Mouse (Mus musculus): ENCODE results near the gene Foxj1. TPM values are rescaled to one million over a fixed set of nuclear protein-coding genes. Genes with fewer than 3 reads are reported as not detected.
"Not testable (repeated sequence)": the region's sequence is repeated elsewhere in the genome, so short reads cannot be mapped to it uniquely, and the experiment has no call there.

Foxj1 gene
- polyA plus RNA-seq, 1 experiment, result 0.08 TPM

DNA sequence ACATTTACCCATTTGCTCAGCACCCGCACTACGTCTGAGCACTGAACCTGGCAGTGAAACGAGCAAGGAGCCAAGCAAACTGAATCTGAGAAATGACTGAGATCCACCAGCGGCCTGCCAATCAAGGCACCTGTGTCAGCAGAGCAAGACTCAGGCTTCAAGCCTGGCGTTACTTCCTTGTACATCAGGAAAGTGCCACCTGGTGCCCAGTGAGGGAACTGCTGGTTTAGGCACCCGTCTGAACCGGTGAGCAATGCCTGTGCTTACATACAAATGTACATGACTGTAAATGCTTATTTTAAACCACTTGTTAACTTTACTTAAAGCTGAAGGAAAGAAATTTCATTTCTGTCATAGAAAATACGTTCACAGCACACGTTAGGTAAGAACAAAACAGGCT, 32.9 kb upstream of the Foxj1 start:
- TF ChIP-seq TCF12 (IDR thresholded peaks at IDR 0.05; ENCODE audit: insufficient read depth, poor library complexity, severe bottlenecking), result no peak
- TF ChIP-seq USF1 (IDR thresholded peaks at IDR 0.05; ENCODE audit: low read depth), result no peak
- no peak for TF ChIP-seq REST (IDR thresholded peaks at IDR 0.05; ENCODE audit: insufficient read depth, insufficient read length)
- no peak for TF ChIP-seq E2F4 (IDR thresholded peaks at IDR 0.05; ENCODE audit: insufficient read depth)
- no peak for TF ChIP-seq MYOG (IDR thresholded peaks at IDR 0.05; ENCODE audit: control insufficient read depth in 1 of 3, insufficient read depth in 1 of 3, insufficient read length in 2 of 3, low read depth in 2 of 3)
- no peak for TF ChIP-seq POLR2A (IDR thresholded peaks at IDR 0.05; ENCODE audit: insufficient read length, low read depth)
- no peak for TF ChIP-seq POLR2AphosphoS2 (IDR thresholded peaks at IDR 0.05; ENCODE audit: insufficient read length, low read depth)
- no peak for TF ChIP-seq MAX (IDR thresholded peaks at IDR 0.05; ENCODE audit: low read depth)
- TF ChIP-seq TCF3 (IDR thresholded peaks at IDR 0.05; ENCODE audit: insufficient read length, low read depth), result no peak
- TF ChIP-seq CEBPB (IDR thresholded peaks at IDR 0.05; ENCODE audit: insufficient read depth, poor library complexity, severe bottlenecking), result no peak
- TF ChIP-seq MYOD1 (IDR thresholded peaks at IDR 0.05; ENCODE audit: control insufficient read depth in 1 of 3, insufficient read length in 2 of 3, low read depth in 2 of 3), result no peak
- TF ChIP-seq SRF (IDR thresholded peaks at IDR 0.05; ENCODE audit: control insufficient read depth, insufficient read length, low read depth), result no peak
- H3K79me2 ChIP-seq (ENCODE audit: control insufficient read depth, insufficient read depth), result no peaks in the 10 kb centered on the region
- H3K27me3 ChIP-seq (ENCODE audit: control insufficient read depth, insufficient read depth, insufficient read length), result no peaks in the 10 kb centered on the region
- H3K4me3 ChIP-seq, result no peak overlapping the region
- no peak overlapping the region for H3K4me2 ChIP-seq (ENCODE audit: low read depth)
- H3K36me3 ChIP-seq (ENCODE audit: control insufficient read depth, insufficient read depth), result no peaks in the 10 kb centered on the region
- H3ac ChIP-seq (ENCODE audit: control insufficient read depth, insufficient read length), result no peak overlapping the region

DNA sequence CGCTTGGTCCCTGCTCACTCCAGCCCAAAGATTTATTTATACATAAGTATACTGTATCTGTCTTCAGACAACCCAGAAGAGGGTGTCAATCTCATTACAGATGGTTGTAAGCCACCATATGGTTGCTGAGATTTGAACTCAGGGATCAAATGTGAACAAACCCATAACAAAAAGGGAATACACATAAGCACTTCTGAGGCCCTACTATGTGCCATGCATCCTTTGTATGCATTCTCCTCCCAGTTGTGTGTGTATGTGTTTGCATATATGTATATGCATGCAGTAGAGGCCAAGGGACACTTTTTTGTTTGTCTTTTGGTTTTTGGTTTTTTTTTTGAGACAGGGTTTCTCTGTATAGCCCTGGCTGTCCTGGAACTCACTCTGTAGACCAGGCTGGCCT, 31.4 kb upstream of the Foxj1 start:
- Histone ChIP-seq H3K4me3 (no peak overlapping the region), H3K36me3 (ENCODE audit: control insufficient read depth, insufficient read depth) (no peaks in the 10 kb centered on the region), H3K27me3 (ENCODE audit: control insufficient read depth, insufficient read depth, insufficient read length) (no peaks in the 10 kb centered on the region), H3K79me2 (ENCODE audit: control insufficient read depth, insufficient read depth) (no peaks in the 10 kb centered on the region), H3ac (ENCODE audit: control insufficient read depth, insufficient read length) (no peak overlapping the region), H3K4me2 (ENCODE audit: low read depth) (no peak overlapping the region)
- TF ChIP-seq USF1 (IDR thresholded peaks at IDR 0.05; ENCODE audit: low read depth) (no peak), MYOD1 (IDR thresholded peaks at IDR 0.05; ENCODE audit: control insufficient read depth in 1 of 3, insufficient read length in 2 of 3, low read depth in 2 of 3) (no peak), CEBPB (IDR thresholded peaks at IDR 0.05; ENCODE audit: insufficient read depth, poor library complexity, severe bottlenecking) (no peak), E2F4 (IDR thresholded peaks at IDR 0.05; ENCODE audit: insufficient read depth) (no peak), TCF12 (IDR thresholded peaks at IDR 0.05; ENCODE audit: insufficient read depth, poor library complexity, severe bottlenecking) (no peak), MYOG (IDR thresholded peaks at IDR 0.05; ENCODE audit: control insufficient read depth in 1 of 3, insufficient read depth in 1 of 3, insufficient read length in 2 of 3, low read depth in 2 of 3) (no peak)

DNA sequence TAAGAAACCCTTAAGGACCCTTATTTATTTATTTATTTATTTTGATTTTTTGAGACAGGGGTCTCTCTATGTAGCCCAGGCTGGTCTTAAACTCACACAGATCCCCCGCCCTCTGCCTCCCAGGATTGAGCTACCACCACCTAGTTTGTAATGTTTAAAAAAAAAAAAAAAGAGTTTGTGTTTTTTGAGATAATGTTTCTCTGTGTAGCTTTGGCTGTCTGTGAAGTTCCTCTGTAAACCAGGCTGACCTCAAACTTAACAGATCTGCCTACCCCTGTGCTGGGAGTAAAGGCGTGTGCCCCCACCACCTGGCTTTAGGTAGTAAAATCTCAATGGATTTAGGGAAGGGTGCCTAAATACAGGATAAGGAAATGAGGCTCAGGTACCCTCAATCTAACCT, 30.9 kb upstream of the Foxj1 start:
- H3ac ChIP-seq (ENCODE audit: control insufficient read depth, insufficient read length), result no peak overlapping the region
- no peaks in the 10 kb centered on the region for H3K36me3 ChIP-seq (ENCODE audit: control insufficient read depth, insufficient read depth)
- TF ChIP-seq USF1 (IDR thresholded peaks at IDR 0.05; ENCODE audit: low read depth), result no peak
- TF ChIP-seq TCF3 (IDR thresholded peaks at IDR 0.05; ENCODE audit: insufficient read length, low read depth), result no peak
- TF ChIP-seq TCF12 (IDR thresholded peaks at IDR 0.05; ENCODE audit: insufficient read depth, poor library complexity, severe bottlenecking), result no peak
- TF ChIP-seq POLR2AphosphoS2 (IDR thresholded peaks at IDR 0.05; ENCODE audit: insufficient read length, low read depth), result no peak
- TF ChIP-seq REST (IDR thresholded peaks at IDR 0.05; ENCODE audit: insufficient read depth, insufficient read length), result no peak
- no peak for TF ChIP-seq MAX (IDR thresholded peaks at IDR 0.05; ENCODE audit: low read depth)
- TF ChIP-seq MYOG (IDR thresholded peaks at IDR 0.05; ENCODE audit: control insufficient read depth in 1 of 3, insufficient read depth in 1 of 3, insufficient read length in 2 of 3, low read depth in 2 of 3), result no peak
- no peak for TF ChIP-seq SRF (IDR thresholded peaks at IDR 0.05; ENCODE audit: control insufficient read depth, insufficient read length, low read depth)
- H3K27me3 ChIP-seq (ENCODE audit: control insufficient read depth, insufficient read depth, insufficient read length), result no peaks in the 10 kb centered on the region
- no peaks in the 10 kb centered on the region for H3K79me2 ChIP-seq (ENCODE audit: control insufficient read depth, insufficient read depth)
- no peak overlapping the region for H3K4me3 ChIP-seq
- H3K4me2 ChIP-seq (ENCODE audit: low read depth), result no peak overlapping the region

DNA sequence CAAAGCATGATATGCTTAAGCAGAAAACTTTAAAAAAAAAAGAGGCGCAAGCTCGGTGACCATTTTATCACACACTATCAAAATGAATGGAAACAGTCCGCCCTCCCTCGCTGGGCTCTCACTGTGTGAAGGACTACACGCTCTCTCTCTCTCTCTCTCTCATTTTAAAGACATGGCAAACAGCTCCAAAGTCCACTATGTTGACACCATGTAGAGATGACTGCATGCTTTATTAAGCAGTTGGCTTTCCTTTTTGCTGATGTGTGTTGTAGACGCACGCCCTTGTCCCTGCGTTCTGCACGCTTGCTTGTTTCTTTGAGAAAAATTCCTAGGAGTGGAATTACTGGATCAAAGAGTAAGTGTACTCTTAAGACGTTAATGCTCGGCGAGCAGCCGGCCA, 30.2 kb upstream of the Foxj1 start:
- TF ChIP-seq TCF3 (IDR thresholded peaks at IDR 0.05; ENCODE audit: insufficient read length, low read depth), result no peak
- TF ChIP-seq USF1 (IDR thresholded peaks at IDR 0.05; ENCODE audit: low read depth), result no peak
- no peak for TF ChIP-seq POLR2A (IDR thresholded peaks at IDR 0.05; ENCODE audit: insufficient read length, low read depth)
- TF ChIP-seq MAX (IDR thresholded peaks at IDR 0.05; ENCODE audit: low read depth), result no peak
- TF ChIP-seq REST (IDR thresholded peaks at IDR 0.05; ENCODE audit: insufficient read depth, insufficient read length), result no peak
- no peaks in the 10 kb centered on the region for H3K27me3 ChIP-seq (ENCODE audit: control insufficient read depth, insufficient read depth, insufficient read length)
- no peak overlapping the region for H3K4me2 ChIP-seq (ENCODE audit: low read depth)

GRCm38 (mm10) chr11:116362015-116362414, 26.8 kb upstream of the Foxj1 start:
- TF ChIP-seq MAX (IDR thresholded peaks at IDR 0.05; ENCODE audit: low read depth) (no peak), E2F4 (IDR thresholded peaks at IDR 0.05; ENCODE audit: insufficient read depth) (no peak), TCF3 (IDR thresholded peaks at IDR 0.05; ENCODE audit: insufficient read length, low read depth) (no peak), TCF12 (IDR thresholded peaks at IDR 0.05; ENCODE audit: insufficient read depth, poor library complexity, severe bottlenecking) (no peak), USF1 (IDR thresholded peaks at IDR 0.05; ENCODE audit: low read depth) (no peak), MYOG (IDR thresholded peaks at IDR 0.05; ENCODE audit: control insufficient read depth in 1 of 3, insufficient read depth in 1 of 3, insufficient read length in 2 of 3, low read depth in 2 of 3) (no peak), REST (IDR thresholded peaks at IDR 0.05; ENCODE audit: insufficient read depth, insufficient read length) (no peak), POLR2AphosphoS2 (IDR thresholded peaks at IDR 0.05; ENCODE audit: insufficient read length, low read depth) (no peak), POLR2A (IDR thresholded peaks at IDR 0.05; ENCODE audit: insufficient read length, low read depth) (no peak), MYOD1 (IDR thresholded peaks at IDR 0.05; ENCODE audit: control insufficient read depth in 1 of 3, insufficient read length in 2 of 3, low read depth in 2 of 3) (no peak), SRF (IDR thresholded peaks at IDR 0.05; ENCODE audit: control insufficient read depth, insufficient read length, low read depth) (no peak), CEBPB (IDR thresholded peaks at IDR 0.05; ENCODE audit: insufficient read depth, poor library complexity, severe bottlenecking) (no peak)
- H3K79me2 ChIP-seq (ENCODE audit: control insufficient read depth, insufficient read depth), result no peaks in the 10 kb centered on the region
- no peak overlapping the region for H3K4me2 ChIP-seq (ENCODE audit: low read depth)
- no peak overlapping the region for H3ac ChIP-seq (ENCODE audit: control insufficient read depth, insufficient read length)
- H3K4me3 ChIP-seq, result no peak overlapping the region
- peaks cover 3% of the 10 kb centered on the region for H3K36me3 ChIP-seq (ENCODE audit: control insufficient read depth, insufficient read depth)
- H3K27me3 ChIP-seq (ENCODE audit: control insufficient read depth, insufficient read depth, insufficient read length), result no peaks in the 10 kb centered on the region

More for the DNA sequence above, 30.2 kb upstream of the Foxj1 start:
- H3K4me3 ChIP-seq, result no peak overlapping the region
- no peaks in the 10 kb centered on the region for H3K36me3 ChIP-seq (ENCODE audit: control insufficient read depth, insufficient read depth)
- H3K79me2 ChIP-seq (ENCODE audit: control insufficient read depth, insufficient read depth), result no peaks in the 10 kb centered on the region
- no peak overlapping the region for H3ac ChIP-seq (ENCODE audit: control insufficient read depth, insufficient read length)

DNA sequence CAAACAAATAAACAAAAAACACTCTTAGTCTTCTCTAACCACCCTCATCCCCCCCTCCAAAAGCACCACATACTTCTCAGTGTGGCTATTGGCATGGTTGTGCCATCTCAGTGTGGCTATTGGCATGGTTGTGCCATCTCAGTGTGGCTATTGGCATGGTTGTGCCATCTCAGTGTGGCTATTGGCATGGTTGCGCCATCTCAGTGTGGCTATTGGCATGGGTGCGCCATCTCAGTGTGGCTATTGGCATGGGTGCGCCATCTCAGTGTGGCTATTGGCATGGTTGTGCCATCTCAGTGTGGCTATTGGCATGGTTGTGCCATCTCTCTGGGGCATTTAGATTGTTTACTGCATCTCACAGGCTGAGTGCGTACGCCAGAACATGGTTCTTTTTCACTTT, 25.7 kb upstream of the Foxj1 start:
- H3K4me3 ChIP-seq; H3K27me3 ChIP-seq (ENCODE audit: control insufficient read depth, insufficient read depth, insufficient read length); H3ac ChIP-seq (ENCODE audit: control insufficient read depth, insufficient read length): not testable (repeated sequence)

More for the DNA sequence above, 25.7 kb upstream of the Foxj1 start:
- not testable (repeated sequence) for H3K79me2 ChIP-seq (ENCODE audit: control insufficient read depth, insufficient read depth); H3K36me3 ChIP-seq (ENCODE audit: control insufficient read depth, insufficient read depth); H3K4me2 ChIP-seq (ENCODE audit: low read depth)
